Mouse (Mus musculus) embryo, embryonic 9.5 days (tissue): ENCODE data around the gene Sult2a8.
"Not testable (repeated sequence)": the region's sequence is repeated elsewhere in the genome, so short reads cannot be mapped to it uniquely, and the experiment has no call there.

Experiments used
- DNase-seq: peaks from one replicate; pipeline ENCODE4 v3.0.0-alpha.2; 2017; ENCODE audit errors: extremely low spot score

Sult2a8 gene

DNA sequence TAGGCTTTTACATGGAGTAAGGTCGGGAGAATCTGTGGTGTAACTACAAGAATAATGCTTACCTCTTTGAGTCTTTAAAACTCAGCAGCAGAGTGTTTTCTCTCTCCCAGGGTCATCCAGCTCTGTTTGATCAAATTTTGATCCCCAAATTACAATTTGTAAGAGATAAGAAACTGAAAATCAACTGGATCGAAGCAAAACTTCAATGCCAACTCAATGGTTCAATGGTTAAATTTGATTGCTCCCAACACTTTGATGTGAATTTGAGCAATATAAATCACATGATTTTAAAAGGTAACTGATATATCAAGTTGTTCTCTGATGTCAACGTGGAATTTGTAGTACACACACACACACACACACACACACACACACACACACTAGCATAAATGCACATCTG lies at the start of gene Sult2a8:
Sult2a8 (minus strand) TSS at position 236 of the 400 bp plus-strand sequence.
- no peak for DNase-seq

DNA sequence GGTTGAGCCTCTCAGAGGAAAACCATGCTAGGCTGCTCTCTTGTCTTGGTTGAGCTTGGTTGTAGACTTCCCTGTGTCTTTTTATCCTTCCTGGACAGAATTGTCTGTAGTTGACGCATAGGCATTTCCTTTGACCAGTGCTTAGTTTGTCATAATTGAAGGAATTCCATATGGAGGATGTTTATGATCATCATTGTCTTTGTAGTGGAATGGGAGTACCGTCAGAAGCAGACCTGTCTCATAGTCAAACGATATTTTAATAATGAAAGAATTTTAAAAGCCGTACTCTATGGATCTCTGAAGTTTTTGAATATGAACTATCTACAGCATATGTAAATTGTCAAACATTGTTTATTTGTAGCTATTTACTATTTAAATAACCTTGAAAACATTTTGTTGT lies 47.6 kb upstream of the Sult2a8 start, which contains the start of gene Sult2a7:
Sult2a7 (minus strand) TSS at position 101 of the 400 bp plus-strand sequence.
- DNase-seq, result no peak

DNA sequence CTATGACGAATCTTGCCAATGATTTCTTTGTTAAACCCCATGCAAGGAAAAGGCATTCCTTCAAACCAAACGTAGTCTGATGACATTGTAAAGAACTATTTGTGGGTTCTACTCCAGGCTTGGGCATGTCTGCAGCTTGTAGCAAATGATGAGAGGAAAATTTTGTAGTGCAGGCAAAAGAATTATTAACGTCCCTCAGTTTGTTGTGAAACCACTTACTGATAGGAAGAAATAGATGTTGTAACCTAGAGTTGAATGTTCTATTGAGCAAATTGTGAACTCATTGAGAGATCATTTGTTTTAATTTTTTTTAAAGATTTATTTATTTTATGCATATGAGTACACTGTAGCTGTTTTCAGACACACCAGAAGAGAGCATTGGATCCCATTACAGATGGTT lies 46.3 kb upstream of the Sult2a8 start:
- no peak for DNase-seq

DNA sequence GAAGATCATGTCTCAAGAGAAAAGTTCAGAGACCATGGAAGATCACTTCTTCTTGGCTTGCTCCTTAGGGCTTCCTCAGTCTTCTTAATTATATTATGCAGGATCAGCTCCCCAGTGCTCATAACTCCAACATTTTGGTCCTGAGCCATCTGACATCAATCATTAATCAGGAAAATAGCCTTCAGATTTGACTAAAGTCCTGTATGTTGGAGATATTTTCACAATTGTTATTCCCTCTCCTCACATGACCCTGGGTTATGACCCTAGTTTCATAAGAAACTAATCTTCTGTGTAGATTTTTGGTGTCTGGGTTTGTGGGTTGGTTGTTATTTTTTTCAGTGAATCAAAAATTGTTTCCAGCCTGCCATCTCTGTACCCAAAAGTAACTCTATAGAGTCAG lies 7.0 kb downstream of the Sult2a8 start:
- DNase-seq, result no peak

DNA sequence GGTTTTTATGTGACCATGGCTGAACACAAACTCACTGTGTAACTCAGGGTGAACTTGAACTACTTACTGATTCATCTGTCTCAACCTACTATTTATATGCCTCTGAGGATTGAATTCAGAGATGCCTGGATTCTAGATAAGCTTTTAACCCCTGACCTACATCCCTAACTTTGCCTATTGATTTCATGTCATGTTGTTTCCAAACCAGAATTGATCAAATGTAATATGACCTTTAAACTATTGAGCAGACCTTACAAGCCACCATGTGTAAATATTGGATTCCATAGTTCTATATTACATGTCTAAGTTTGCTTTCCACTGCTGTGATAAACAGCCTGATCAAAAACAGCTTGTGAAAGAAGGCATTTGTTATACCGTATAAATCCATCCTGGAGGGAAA lies 8.1 kb downstream of the Sult2a8 start:
- DNase-seq, result no peak

DNA sequence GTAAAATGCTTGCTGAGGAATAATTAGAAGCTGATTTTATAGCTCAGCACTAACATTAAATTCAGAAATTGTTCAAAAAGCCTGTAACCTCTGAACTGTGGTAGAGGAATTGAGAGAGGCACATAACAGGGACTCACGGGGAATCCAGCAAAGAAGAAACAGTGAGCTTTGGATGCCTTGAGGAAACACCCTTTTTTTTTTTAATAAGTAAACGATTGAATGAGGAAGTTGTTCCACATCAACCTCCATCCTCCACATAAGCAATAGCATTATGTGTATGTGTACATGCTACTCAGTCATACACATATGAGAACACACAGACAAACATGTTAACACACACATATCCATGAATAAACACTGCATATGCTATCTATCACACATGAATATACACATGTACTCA lies 8.5 kb downstream of the Sult2a8 start:
- DNase-seq, result no peak

DNA sequence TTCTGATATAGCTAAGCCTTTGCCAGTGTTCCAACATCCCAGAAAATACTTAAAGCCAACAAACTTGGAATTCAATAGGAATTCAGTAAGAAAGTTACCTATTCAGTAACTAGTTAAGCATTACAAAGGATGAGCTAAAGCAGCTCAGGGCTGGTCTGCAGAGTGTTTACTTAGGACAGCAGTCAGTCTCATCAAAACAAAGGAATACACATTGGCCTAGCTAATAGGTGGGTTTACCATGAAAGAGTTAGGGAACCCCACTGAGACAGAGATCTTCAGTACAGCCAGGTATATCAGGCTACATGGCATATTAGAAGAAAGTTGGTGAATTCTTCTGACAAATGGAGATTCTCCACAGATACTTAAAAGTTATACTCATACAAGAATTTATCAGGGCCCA lies 47.2 kb downstream of the Sult2a8 start:
- not testable (repeated sequence) for DNase-seq

DNA sequence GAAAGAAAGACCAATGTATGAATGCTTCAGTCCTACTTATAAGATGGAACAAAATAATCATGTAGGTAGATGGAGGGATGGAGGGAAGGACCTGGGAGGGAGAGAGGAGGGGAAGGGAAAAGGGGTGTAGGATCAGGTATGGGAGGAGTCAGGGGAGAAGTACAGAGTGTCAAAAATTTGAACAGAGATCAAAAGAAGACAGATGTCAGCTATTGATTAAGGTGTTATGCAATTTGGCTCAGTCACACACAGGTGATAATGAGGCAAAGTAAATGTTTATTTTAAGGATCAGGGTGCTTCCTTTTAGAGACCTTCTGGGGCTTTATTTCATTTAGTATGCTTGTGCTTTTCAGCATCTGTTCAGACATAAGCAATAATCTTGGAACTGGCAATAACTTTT lies 50.1 kb downstream of the Sult2a8 start:
- DNase-seq, result no peak
